Comparison of ENCODE assay signal across 10 mouse cellular contexts in genomic region chr11:6198449-6198848, GRCm38 (mm10). TPM values are rescaled to one million over a fixed set of nuclear protein-coding genes. Genes with fewer than 3 reads are reported as not detected.
DNase-seq lines count a peak whose midpoint lies in the region; ATAC-seq lines count a peak whose summit lies in the region.
"Had no signal": no experiment of that assay in that cellular context is flagged by ENCODE, and none has a peak within 500 bp of the region (broad histone marks: within the 10 kb centered on the region; RNA-seq: fewer than 3 reads in every experiment).

No protein-coding gene starts in this region.

- H3K4me2 ChIP-seq in forebrain, embryonic 16.5 days (ENCODE audit: low read length): peak overlapping the region; percentile 98
- peak overlapping the region; percentile 93 for H3K4me2 ChIP-seq in liver, embryonic 15.5 days

- no peaks in the 10 kb centered on the region for H3K9me3 ChIP-seq in heart, embryonic 10.5 days
- H3K9me3 ChIP-seq in forebrain, embryonic 16.5 days (ENCODE audit: control insufficient read depth, low read length): no peaks in the 10 kb centered on the region
- H3K9me3 ChIP-seq in liver, embryonic 15.5 days (replicated peaks): no peaks in the 10 kb centered on the region

- H3K4me1 ChIP-seq in heart, embryonic 10.5 days: peaks cover 24% of the 10 kb centered on the region
- H3K4me1 ChIP-seq in forebrain, embryonic 16.5 days (replicated peaks; ENCODE audit: control insufficient read depth, insufficient read depth, low read length): peaks cover 22% of the 10 kb centered on the region
- peaks cover 31% of the 10 kb centered on the region for H3K4me1 ChIP-seq in liver, embryonic 15.5 days (replicated peaks)

- no peak overlapping the region for H3K27ac ChIP-seq in heart, embryonic 10.5 days
- H3K27ac ChIP-seq in forebrain, embryonic 16.5 days (ENCODE audit: low read length): no peak overlapping the region
- H3K27ac ChIP-seq in liver, embryonic 15.5 days (replicated peaks): no peak overlapping the region

- peaks cover 8% of the 10 kb centered on the region for H3K36me3 ChIP-seq in heart, embryonic 10.5 days
- H3K36me3 ChIP-seq in forebrain, embryonic 16.5 days (ENCODE audit: control insufficient read depth, insufficient read depth): no peaks in the 10 kb centered on the region
- H3K36me3 ChIP-seq in liver, embryonic 15.5 days (replicated peaks): peaks cover 3% of the 10 kb centered on the region; the same call in 1 of the 2 replicates

- ATAC-seq in forebrain, embryonic 16.5 days: no peak
- no peak for ATAC-seq in liver, embryonic 15.5 days (ENCODE audit: insufficient read depth)
- no peak for ATAC-seq in megakaryocyte progenitor cell, adult 5-6 weeks (replicated peaks; ENCODE audit: poor library complexity)

- 80% methylated on average over 4 of the region's 4 CpGs for WGBS in heart, embryonic 10.5 days
- whole genome bisulfite sequencing in forebrain, embryonic 16.5 days: 96% methylated on average over 4 of the region's 4 CpGs
- WGBS in liver, embryonic 15.5 days (ENCODE audit: insufficient replicate concordance): 47% methylated on average over 4 of the region's 4 CpGs

- intact Hi-C loops in heart, postnatal 36 days (cut with DNase I): no loop called here

- no peak for DNase-seq in heart, embryonic 10.5 days (ENCODE audit: low spot score)
- no peak for DNase-seq in heart, postnatal 36 days
- peak; percentile 31 for DNase-seq in CD4-positive helper T cell, adult 2 months (ENCODE audit: low read depth, low spot score)
- no peak for DNase-seq in thymus, postnatal 25 days
- DNase-seq in left cerebral cortex, adult 9 months (ENCODE audit: low spot score in 2 of 2): no peak
- DNase-seq: adrenal gland, postnatal 25 days had no signal

- no peaks in the 10 kb centered on the region for H3K27me3 ChIP-seq in heart, embryonic 10.5 days (ENCODE audit: insufficient read depth, poor library complexity, severe bottlenecking)
- H3K27me3 ChIP-seq in forebrain, embryonic 16.5 days (replicated peaks; ENCODE audit: control insufficient read depth, insufficient read depth, low read length): no peaks in the 10 kb centered on the region
- H3K27me3 ChIP-seq in liver, embryonic 15.5 days: no peaks in the 10 kb centered on the region

- H3K4me3 ChIP-seq in heart, embryonic 10.5 days: peak overlapping the region; percentile 90; the same call in 1 of the 2 replicates
- peak overlapping the region; percentile 100; the same call in 1 of the 2 replicates for H3K4me3 ChIP-seq in forebrain, embryonic 16.5 days (replicated peaks; ENCODE audit: low read length)
- H3K4me3 ChIP-seq in liver, embryonic 15.5 days (replicated peaks): peak overlapping the region; percentile 95

- no peak overlapping the region for H3K9ac ChIP-seq in forebrain, embryonic 16.5 days (replicated peaks; ENCODE audit: low read depth, low read length)
- H3K9ac ChIP-seq in liver, embryonic 15.5 days: no peak overlapping the region

RNA-seq across cellular contexts. Expression of gene A730071L15Rik, which starts 1.4 kb away (rescaled TPM):
- polyA plus RNA-seq in heart, embryonic 10.5 days (2016; fragmentation: Nextera tagmentation; extraction: Ambion mirVana): 0.14 and 0.43 TPM in 2 replicates
- not detected for total RNA-seq in heart, postnatal 36 days (2021)
- polyA plus RNA-seq in forebrain, embryonic 16.5 days (2015; fragmentation: Nextera tagmentation; extraction: Ambion mirVana): 0.21 and 0.84 TPM in 2 replicates
- 0.14 TPM in 1 of 2 replicates, not detected in the other for polyA plus RNA-seq in liver, embryonic 15.5 days (2015; fragmentation: Nextera tagmentation; extraction: Ambion mirVana)
- 0.42 and 0.67 TPM in 2 replicates for total RNA-seq in megakaryocyte progenitor cell, adult 5-6 weeks (2015)
- total RNA-seq in megakaryocyte progenitor cell, adult 5-6 weeks (2017): 0.51 and 1.7 TPM in 2 replicates

RNA-seq across cellular contexts. Expression of gene Nudcd3, which starts 1.8 kb away (rescaled TPM):
- polyA plus RNA-seq in heart, embryonic 10.5 days (2016; fragmentation: Nextera tagmentation; extraction: Ambion mirVana): 37.1 and 37.4 TPM in 2 replicates
- total RNA-seq in heart, postnatal 36 days (2021): 10 to 100 TPM; 61.2 to 64.6 TPM
- 78.4 and 82.1 TPM in 2 replicates for polyA plus RNA-seq in forebrain, embryonic 16.5 days (2015; fragmentation: Nextera tagmentation; extraction: Ambion mirVana)
- 12.3 and 13.0 TPM in 2 replicates for polyA plus RNA-seq in liver, embryonic 15.5 days (2015; fragmentation: Nextera tagmentation; extraction: Ambion mirVana)
- 15.6 and 22.7 TPM in 2 replicates for total RNA-seq in megakaryocyte progenitor cell, adult 5-6 weeks (2015)
- 33.4 and 36.9 TPM in 2 replicates for total RNA-seq in megakaryocyte progenitor cell, adult 5-6 weeks (2017)

RNA-seq across cellular contexts. Expression of gene Npc1l1, which starts 31.5 kb away (rescaled TPM):
- 0.06 TPM in 1 of 2 replicates, not detected in the other for polyA plus RNA-seq in heart, embryonic 10.5 days (2016; fragmentation: Nextera tagmentation; extraction: Ambion mirVana)
- total RNA-seq in heart, postnatal 36 days (2021): under 1 TPM in 1 of 2 experiments, not detected in 1; 0.08 TPM
- polyA plus RNA-seq in forebrain, embryonic 16.5 days (2015; fragmentation: Nextera tagmentation; extraction: Ambion mirVana): 0.08 TPM in 1 of 2 replicates, not detected in the other
- 0.06 and 0.13 TPM in 2 replicates for polyA plus RNA-seq in liver, embryonic 15.5 days (2015; fragmentation: Nextera tagmentation; extraction: Ambion mirVana)
- total RNA-seq in megakaryocyte progenitor cell, adult 5-6 weeks (2015): not detected in 2 replicates
- not detected in 2 replicates for total RNA-seq in megakaryocyte progenitor cell, adult 5-6 weeks (2017)
- total RNA-seq: adrenal gland, postnatal 25 days had no signal
- polyA plus RNA-seq: limb, embryonic 11.5 days had no signal
